Mouse (Mus musculus) urinary bladder, postnatal 14 days (tissue): ENCODE data around the gene Pde6h.
"Not testable (repeated sequence)": the region's sequence is repeated elsewhere in the genome, so short reads cannot be mapped to it uniquely, and the experiment has no call there.

Source experiments
- DNase-seq: peaks from one replicate; pipeline ENCODE4 v3.0.0; 2021; ENCODE audit warnings: low spot score

Gene Pde6h

DNA sequence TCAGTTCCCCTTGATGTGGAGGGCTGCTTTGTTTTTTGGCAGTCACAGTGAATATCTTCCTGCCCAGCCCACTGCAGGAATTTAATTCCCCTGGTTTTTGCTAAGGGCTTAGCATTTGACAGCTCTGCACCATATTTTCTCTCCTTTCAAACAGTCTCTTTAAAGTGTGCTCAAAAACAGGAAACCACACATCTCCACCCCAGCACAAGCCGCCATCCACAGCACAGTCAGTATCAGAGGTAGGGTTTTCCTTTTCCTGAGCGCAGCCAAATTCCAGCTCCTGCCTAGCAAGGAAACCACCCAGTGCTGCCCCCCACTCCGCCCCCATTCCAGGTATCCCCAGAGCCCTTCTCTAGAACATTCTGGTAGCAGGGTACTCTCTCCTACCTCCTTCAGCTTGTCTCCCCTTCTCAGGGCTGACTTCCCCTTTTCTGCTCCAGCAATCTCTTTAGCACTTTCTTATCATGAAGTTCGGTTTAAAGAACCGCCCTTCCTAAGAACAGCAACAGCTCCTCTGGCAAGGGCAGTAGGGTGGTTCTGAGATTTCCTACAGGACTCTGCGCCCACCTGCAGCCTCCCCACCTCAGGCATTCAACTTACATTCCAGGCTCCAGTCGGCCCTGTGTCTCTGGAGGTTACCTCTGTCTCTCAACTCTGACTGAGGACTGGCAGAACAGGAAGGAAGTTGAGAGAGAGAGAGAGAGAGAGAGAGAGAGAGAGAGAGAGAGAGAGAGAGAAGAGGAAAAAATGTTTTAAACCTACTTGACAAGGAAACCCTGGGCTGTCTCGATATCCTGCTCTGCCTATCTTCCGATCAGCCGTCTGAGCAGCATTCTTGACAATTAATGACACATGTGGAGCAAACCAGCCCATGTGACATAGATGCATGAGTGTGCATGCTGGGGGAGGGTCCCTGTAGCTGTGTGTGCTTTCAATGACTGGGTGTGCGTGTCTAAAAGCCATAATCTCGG lies 17.7 kb downstream of the Pde6h start, which contains the start of gene Arhgdib:
Gene Arhgdib, minus strand, starts transcription at position 849 of the 971 bp plus-strand sequence.
- DNase-seq: peak; percentile 25

DNA sequence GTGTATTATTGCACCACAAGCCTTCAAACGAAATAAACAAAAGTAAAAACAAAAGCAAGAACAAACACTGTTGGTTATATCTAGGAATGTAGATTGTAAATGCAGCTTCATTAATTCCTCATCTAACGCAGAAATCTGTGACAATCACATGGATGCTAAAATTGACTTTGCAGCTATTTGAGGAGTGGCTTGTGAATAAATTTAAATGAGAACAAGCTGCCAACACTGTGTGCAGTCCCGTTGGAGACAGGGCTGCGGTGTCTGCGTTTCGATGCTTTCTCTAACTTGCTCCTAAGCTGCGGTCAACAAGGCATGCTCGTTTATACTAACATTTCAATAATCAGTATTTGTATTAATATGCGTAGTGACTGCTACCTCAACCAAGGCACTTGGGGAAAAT lies 18.6 kb downstream of the Pde6h start:
- DNase-seq: no peak

DNA sequence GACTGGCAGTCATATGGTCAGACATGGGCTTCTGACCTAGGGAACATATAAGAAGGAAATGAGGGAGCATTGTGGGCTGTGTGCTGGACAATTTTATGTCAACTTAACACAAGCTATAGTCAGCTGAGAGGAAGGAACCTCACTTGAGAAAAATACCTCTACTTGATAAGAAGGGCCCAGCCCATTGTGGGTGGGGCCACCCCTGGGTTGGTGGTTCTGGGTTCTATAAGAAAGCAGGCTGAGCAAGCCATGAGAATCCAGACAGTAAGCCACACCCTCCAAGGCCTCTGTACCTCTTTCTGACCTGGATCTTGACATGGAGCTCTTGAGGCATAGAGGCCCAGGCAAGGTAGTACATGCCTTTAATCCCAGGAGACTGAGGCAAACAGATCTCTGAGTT lies 19.8 kb downstream of the Pde6h start:
- no peak for DNase-seq

DNA sequence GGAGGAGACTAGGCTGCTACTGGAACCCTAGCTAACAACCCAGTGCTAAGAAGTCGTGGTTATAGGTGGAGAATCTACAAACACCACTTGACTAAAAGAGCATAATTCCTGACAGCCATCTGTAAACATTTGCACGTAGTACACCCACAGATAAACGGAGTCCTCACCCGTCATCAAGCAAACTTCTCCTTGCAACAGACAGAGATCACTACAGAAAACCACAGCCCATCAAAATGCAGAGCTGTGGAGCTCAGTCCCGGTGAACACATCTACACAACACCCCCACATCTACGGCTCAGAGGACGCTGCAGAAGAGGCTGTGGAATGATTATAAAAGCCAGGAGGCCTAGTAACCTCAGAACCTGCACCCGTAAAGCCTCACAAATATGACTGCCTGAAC lies 20.9 kb downstream of the Pde6h start:
- no peak for DNase-seq

DNA sequence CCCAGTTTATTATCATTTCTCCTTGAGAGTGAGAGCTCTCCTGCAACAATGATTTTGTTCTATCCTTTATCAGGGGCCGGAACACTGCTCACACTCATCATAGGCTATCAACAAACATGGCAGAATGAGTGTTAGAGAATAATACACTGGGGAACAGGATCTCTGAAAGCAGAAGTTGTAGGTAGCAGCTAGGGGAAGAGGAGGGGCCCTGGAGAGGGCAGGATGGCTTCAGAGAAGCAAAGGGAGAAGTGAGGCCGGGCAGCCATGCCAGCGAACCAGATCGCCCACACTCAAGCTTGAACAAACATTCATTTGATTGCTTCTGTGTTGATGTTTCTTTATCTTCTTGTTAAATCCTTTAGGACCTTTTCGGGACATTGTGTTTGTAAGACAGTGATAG lies 22.6 kb downstream of the Pde6h start:
- DNase-seq: no peak

DNA sequence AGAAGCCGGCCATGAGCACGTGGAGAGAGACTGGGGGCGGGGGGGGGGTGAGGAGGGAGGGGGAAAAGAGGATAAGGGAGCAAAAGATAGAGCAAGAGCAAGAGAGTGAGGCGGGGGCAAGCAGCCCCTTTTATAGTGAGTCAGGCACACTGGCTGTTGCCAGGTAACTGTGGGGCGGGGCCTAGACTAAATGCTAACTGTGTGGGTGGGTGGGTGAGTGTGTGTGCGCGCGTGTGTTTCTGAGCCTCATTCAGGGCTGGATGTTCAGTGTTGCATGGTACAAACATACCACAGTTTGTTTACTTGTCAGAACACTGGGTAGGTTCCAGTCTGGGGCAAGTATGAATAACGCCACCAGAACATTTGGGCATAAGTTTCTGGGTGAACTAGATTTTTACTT lies 23.3 kb downstream of the Pde6h start:
- DNase-seq: no peak

DNA sequence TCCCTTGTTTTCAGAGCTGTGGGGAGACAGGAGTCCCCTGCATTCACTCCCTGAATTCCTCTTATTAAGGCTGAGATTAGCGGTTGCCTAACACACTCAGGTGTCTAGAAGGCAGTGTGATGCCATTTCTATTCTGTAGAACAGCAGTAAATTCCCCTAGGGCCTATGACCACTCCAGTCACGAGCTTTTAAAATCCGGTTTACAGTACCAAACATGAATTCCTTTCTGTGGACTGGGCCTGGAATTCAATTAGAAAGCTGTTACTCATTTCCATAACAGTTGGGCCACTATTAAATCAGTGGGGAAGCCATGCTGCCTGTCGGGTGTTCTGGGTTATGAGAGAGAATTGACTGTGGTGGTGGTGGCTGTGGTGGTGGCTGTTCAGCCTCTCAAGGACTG lies 24.1 kb downstream of the Pde6h start:
- no peak for DNase-seq

DNA sequence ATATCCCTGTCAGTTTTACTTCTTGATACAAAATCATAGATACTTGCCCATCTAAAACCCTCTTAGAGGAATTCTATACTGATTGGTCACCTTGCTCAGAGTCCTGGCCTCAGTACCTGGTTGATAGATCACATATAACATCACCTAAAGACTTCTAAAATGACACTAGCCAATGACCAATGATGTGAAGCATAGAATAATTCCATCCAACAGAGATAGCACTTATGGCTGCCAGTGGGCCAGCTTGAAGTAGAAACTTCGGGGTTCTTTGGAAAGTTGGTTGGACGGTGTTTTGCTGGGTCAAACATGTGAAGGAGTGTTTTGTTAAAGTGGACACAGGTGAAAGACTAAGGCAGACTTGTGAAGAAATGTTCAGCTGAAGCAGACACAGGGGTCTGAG lies 26.5 kb downstream of the Pde6h start:
- DNase-seq: no peak

DNA sequence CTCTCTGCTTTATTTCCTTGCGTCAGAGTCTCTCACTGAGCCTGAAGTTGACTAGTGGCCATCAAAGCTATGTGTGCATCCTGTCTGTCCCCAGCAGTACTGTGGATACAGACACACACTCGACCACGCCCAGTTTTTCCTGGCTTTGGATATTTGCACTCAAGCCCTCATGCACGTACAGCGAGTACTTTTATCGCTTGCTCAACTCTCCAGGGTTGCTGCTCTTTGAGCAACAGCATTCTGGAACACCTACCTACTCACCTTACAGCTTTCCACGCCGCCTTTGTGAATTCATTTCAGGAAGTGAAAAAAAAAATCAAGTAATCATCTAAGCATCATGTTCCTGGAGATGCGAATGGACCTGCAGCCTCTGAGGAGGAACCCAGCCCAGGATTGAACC lies 29.3 kb downstream of the Pde6h start:
- no peak for DNase-seq

DNA sequence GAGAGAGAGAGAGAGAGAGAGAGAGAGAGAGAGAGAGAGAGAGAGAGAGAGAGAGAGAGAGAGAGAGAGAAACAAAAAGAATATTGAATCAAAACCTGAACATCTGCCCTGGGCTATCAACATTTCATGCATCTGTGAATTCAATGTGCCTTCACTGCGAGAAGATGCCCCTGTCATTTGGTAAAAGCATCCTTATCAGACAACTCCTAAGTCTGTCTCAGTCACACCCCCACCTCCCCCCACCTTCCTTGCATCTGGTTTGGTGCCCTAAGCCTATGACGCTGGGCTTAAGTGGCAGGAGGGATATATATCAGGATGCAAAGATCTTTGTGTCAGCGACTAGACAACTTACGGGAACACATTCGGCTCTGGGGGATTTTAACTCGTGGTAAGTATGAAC lies 30.6 kb downstream of the Pde6h start:
- DNase-seq: no peak

DNA sequence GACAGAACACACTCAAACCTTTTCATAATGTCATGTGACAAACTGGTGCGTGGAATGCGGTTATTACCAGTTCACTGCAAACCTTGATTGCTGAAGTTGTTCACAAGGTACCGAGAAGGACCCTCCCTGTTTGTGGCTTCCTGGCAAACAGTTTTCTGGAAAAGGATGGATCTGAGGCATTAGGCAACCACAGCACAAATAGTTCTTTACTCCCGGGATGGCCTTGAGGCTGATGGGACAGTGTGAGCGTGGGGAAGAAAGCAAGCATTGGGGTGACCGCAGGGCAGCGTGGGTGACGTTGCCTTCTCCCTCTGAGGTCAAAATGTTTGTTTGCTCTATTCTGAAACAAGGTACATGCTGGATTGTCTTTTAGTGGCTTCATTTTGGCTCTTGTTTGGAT lies 31.1 kb downstream of the Pde6h start:
- no peak for DNase-seq

DNA sequence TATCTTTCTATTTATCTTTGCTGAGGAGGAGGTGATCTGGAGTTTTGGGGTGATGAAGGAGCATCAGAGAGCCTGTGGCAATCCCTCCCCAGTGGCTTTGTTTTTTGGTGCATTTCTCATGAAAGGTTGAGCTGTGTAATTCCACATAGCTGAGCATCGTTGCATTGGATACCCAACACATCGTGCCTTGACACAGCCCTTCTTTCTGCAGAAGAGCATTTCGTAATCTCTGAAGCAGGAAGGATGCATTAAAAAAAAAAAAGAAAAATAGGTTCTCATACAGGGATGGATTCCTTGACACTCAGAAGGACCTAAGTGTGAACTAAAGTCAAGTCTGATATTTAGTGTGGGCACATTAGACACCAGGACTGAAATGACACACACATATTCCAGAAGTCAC lies 31.6 kb downstream of the Pde6h start:
- DNase-seq: no peak

DNA sequence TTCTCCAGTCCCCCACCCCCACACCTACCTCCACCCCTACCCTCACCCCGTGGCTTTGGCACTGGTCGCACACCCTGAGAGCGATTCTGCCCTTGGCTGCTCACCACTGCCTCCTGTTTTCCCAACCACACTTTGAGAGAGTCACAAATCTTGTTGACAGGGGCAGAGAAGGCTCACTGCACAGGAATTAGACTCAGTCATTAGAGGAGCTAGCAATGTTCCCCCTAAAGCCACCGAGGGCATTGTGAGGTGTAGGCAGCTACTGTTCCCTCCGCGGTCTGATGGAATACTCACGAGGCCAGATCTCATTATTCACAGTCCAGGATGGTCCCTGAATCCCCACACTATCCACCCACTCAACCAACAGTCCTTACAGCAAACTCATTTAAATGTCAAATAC lies 33.4 kb downstream of the Pde6h start:
- no peak for DNase-seq

DNA sequence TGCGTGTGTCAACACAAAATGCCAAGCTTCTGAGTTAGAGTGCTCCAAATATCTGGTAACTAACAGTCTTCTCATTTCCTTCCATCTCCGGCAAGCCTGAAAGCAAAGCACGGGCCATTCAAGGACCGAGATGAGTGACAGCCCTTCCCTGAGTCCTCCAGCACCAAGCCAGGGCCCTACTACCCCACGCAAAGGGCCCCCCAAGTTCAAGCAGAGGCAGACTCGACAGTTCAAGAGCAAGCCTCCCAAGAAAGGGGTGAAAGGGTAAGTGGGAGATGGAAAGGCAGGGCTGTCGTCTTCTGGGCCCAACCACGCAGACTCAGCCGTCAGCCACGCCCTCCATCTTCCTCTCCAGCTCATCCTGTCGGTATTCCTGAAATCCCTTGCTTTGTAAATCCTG lies 35.5 kb downstream of the Pde6h start:
- DNase-seq: no peak

DNA sequence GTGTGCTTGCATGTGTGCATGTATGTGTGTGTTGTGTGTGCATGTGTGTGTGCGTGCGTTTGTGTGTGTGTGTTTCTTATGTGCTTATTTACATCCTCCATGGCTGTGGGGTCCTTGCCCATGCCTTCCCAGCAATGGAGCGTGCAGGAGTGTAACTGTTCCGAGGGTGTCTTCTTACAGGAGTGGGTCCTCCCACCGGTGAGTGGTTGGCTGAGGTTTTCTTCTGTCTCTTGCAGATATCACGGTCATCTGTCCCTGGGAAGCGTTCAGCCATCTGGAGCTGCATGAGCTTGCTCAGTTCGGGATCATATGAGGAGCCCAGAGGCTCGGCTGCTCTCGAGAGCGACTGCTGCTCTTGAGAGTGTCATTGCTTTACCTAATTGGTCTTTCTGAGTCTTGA lies 39.3 kb downstream of the Pde6h start:
- DNase-seq: no peak

DNA sequence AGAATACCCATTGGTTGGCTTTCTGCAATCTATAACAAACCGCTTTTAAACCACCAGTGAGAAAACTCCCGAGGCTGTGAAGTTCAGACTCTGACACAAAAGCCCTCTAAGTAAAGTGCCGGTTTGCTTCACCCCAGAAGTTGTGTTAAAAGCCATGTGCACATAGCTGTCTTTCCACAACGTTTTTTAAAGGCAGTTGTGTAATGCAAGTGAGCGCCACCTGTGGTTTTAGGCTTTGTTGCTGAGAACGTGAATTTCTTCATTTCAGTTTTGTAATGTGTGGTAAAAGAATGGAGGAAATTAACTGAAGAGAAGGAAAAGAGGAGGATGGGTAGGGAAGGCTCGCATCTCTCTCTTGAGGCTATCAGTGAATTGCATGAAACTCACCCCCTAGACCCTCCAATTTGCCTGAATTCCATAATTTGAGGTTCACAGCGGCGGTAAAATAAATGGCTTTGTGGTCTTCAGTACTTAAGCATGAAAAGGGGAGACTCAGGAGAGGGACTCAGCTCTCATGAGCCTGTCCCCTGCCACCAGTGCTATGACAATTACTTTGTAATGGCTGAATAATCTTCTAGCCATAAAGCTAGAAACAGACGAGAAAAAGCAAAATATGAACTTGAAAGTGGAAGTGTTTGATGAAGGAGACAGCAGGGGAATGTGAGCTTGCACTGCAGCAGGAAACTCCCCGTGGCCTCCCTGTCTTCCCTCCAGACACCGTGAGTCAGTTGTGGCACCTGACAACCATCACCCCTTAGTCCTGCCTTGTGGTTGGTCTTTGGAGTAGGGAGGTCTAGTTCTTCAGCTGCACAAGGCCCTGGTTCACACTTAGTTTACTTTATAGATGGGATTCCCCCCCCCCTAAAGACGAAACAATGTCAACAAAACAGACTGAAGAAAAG lies 41.2 kb downstream of the Pde6h start:
- no peak for DNase-seq

DNA sequence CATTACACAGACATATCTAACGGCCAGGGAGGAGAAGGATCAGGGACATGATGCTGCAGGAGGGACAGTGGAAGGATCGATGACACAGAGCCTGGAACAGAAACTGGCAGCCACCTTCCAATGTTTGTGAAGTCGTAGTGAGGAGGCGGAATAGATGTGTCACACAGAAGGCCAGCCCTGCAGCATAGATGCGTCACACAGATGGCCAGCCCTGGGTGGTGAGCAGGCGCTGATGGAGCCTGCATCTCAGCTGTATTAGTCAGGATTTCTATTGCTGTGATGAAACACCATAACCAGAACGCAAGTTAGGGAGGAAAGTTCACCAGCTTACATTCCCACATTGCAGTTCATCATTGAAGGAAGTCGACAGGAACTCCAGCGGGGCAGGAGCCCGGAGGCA lies 42.3 kb downstream of the Pde6h start:
- no peak for DNase-seq

DNA sequence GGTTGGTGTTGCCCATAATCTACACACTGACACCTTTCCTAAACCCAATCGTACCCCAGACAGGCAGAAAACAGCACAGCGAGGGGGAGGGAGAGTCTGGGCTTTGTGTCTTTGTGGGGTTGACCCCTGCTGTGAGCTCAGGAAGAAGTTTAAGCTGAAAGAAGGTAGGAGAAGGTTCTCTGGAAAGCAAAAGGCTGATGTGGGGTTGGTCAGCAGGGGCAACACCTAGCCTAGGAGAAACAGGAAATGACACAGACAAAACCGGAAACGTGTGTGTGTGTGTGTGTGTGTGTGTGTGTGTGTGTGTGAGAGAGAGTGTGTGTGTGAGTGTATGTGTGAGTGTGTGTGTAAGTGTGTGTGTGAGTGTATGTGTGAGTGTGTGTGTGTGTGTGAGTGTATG lies 43.8 kb downstream of the Pde6h start:
- DNase-seq: no peak

DNA sequence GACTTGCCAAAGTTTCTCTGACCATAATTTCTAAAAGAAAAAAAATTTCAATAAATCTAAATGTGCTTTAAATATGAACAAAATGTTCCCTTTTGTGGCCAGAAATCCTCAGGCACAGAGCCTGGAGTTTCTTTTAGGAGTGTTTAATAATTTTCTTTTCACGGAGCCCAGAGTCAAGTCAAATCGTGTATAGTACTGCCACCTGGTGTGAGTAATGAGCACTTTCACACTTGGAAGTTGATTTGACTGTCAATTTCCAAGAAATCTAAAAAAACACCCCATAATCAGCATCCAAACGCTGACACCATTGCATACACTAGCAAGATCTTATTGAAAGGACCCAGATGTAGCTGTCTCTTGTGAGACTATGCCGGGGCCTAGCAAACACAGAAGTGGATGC lies 45.2 kb downstream of the Pde6h start:
- DNase-seq: not testable (repeated sequence)

DNA sequence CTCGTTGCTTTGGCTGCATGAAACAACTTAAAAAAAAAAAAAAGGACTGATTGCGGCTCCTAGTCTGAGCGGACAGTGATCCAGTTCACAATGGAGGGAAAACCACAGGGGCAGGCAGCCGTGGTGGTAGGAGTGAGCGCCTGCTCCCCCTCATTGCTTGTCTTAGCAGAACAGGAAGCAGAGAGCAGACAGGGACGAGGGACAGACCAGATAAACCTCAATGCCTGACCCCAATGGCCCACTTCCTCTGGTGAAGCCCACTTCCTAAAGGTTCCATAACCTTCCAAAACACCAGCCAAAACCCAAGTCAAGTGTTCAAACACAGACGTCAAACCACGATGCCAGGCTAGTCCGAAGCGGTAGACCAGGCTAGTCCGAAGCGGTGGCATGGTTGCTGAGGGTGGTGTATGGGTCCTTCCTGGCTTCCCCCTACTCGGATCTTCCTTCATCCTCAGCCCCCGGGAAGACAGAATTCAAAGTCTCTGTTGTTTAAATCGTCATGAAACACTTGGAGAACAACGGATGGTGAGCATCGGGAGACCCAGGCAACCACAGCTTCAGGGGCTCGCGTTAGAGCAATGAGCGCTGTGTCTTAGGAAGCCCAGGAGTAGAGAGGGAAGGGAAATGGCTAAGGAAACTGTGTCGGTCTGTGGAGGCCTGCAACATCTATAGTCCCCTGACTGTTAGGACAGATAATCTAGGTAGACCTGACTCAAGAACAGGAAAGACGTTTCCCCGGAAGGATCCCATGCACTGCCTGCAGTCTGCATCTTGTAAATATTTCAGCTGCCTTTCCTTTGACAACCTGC lies 55.8 kb downstream of the Pde6h start:
- no peak for DNase-seq

DNA sequence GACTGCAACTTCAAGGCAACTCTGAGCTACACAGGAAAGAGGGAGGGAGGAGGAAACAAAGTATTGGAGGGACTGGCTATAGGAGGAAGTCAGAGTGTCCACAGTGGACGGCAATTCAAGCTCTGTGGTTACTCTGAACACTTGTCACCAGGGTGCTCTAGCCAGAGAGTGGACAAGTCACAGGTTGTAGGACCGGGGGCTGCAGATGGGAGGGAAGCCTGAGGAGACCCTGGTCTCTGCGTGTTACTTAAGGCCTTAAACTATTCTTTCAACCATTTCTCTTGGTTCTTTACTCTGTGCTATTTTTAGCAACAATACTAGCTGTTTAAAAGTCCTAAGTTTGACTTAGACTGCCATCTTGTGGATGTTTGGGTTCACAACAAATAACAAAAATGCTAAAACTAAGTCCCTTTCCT lies 56.7 kb downstream of the Pde6h start:
- no peak for DNase-seq

DNA sequence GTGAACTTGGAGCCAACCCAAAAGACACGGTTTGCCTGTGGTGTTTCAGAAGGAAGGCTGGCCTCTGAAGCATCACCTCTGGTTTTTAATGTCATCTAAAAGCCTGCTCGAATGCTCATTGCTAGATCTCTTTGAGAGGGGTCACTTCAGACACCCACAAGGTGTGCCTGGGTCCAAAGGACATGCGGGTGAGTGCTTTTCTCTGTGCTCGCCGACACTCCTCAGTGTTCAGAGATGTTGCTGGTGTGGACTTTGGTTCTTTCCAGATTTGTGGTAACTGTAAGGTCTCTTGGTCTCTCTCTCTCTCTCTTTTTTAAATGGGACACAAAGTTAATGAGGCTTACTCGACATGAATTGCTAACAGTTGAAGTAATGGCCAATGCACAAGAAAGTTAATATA lies 58.9 kb downstream of the Pde6h start:
- no peak for DNase-seq
